Comparison of ENCODE assay signal across 13 mouse cellular contexts in the genomic region with DNA sequence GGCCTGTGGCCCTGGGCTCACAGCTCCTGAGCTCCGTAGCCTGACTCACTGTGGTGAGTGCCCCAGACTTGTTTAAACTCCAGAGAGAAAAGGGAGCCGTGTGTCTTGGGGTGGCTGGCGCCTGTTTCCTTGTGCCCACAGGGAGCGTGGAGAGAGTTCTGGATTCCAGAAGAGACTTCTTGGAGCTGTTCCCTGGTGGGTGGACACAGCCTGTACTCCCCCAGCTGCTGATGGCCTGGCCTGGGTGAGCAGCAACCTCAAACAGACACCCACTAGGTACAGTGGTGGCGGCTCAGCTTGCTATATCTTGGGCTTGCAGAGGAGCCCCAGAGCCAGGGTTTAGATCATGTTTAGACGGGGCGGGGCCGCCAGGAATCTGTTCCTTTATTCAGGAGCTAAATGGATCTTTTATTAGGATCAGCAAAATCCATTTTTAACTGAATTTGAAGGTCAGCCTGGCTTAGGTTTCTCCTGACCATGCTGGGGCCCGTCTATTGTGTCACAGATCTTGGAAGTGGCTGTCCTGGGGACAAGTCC. TPM values are rescaled to one million over a fixed set of nuclear protein-coding genes. Genes with fewer than 3 reads are reported as not detected.
DNase-seq lines count a peak whose midpoint lies in the region; ATAC-seq and TF ChIP-seq lines count a peak whose summit lies in the region.
"Had no signal": no experiment of that assay in that cellular context is flagged by ENCODE, and none has a peak within 500 bp of the region (broad histone marks: within the 10 kb centered on the region; RNA-seq: fewer than 3 reads in every experiment).

No protein-coding gene starts in this region.

- intact Hi-C loops in gastrocnemius, adult 2 months (cut with DNase I): loop anchor here (2.0 kb wide), 1 partner anchor 19 kb away; no protein-coding TSS in a partner anchor

- H3K9me3 ChIP-seq in lung, postnatal 0 days (ENCODE audit: low read length): no peaks in the 10 kb centered on the region
- H3K9me3 ChIP-seq in limb, embryonic 10.5 days (replicated peaks): no peaks in the 10 kb centered on the region
- H3K9me3 ChIP-seq in stomach, postnatal 0 days (ENCODE audit: control insufficient read depth, low read length): no peaks in the 10 kb centered on the region

- no peak for ATAC-seq in lung, postnatal 0 days
- no peak for ATAC-seq in stomach, postnatal 0 days (ENCODE audit: low FRiP score, low TSS enrichment)

- no peak for TF ChIP-seq EP300 in lung, postnatal 0 days (IDR thresholded peaks at IDR 0.05)
- TF ChIP-seq EP300 in stomach, postnatal 0 days (optimal IDR thresholded peaks at IDR 0.05): no peak

- H3K9ac ChIP-seq in lung, postnatal 0 days (replicated peaks; ENCODE audit: low read depth): no peak overlapping the region
- no peak overlapping the region for H3K9ac ChIP-seq in stomach, postnatal 0 days (ENCODE audit: low read length)
- H3K9ac ChIP-seq: liver, embryonic 14.5 days had no signal

- peak overlapping the region; percentile 94 for H3K27ac ChIP-seq in gastrocnemius, adult 2 months
- H3K27ac ChIP-seq in lung, postnatal 0 days (ENCODE audit: low read length): peak overlapping the region; percentile 77; the same call in 1 of the 2 replicates
- peak overlapping the region; percentile 53; the same call in 1 of the 2 replicates for H3K27ac ChIP-seq in limb, embryonic 10.5 days
- peak overlapping the region; percentile 75 for H3K27ac ChIP-seq in stomach, postnatal 0 days (replicated peaks)
- H3K27ac ChIP-seq: liver, embryonic 14.5 days had no signal

- H3K36me3 ChIP-seq in lung, postnatal 0 days (ENCODE audit: insufficient read depth, low read length): no peaks in the 10 kb centered on the region
- peaks cover 27% of the 10 kb centered on the region for H3K36me3 ChIP-seq in limb, embryonic 10.5 days
- H3K36me3 ChIP-seq in stomach, postnatal 0 days (ENCODE audit: control insufficient read depth, insufficient read depth, low read length): no peaks in the 10 kb centered on the region

- peak overlapping the region; percentile 67 for H3K4me3 ChIP-seq in gastrocnemius, adult 2 months
- no peak overlapping the region for H3K4me3 ChIP-seq in lung, postnatal 0 days (ENCODE audit: low read depth, low read length)
- no peak overlapping the region for H3K4me3 ChIP-seq in limb, embryonic 10.5 days
- H3K4me3 ChIP-seq in stomach, postnatal 0 days (ENCODE audit: low read depth, low read length): no peak overlapping the region

- H3K4me1 ChIP-seq in lung, postnatal 0 days (ENCODE audit: insufficient read depth, low read depth, low read length): no peaks in the 10 kb centered on the region
- peaks cover 47% of the 10 kb centered on the region for H3K4me1 ChIP-seq in limb, embryonic 10.5 days
- H3K4me1 ChIP-seq in stomach, postnatal 0 days (replicated peaks; ENCODE audit: control insufficient read depth, insufficient read depth): peaks cover 6% of the 10 kb centered on the region; the same call in 1 of the 2 replicates

- H3K27me3 ChIP-seq in lung, postnatal 0 days (replicated peaks; ENCODE audit: insufficient read depth, low read length): no peaks in the 10 kb centered on the region
- no peaks in the 10 kb centered on the region for H3K27me3 ChIP-seq in limb, embryonic 10.5 days (ENCODE audit: low read depth, poor library complexity, severe bottlenecking)
- H3K27me3 ChIP-seq in stomach, postnatal 0 days (ENCODE audit: control insufficient read depth, insufficient read depth, low read length): no peaks in the 10 kb centered on the region

- H3K4me2 ChIP-seq in lung, postnatal 0 days (replicated peaks; ENCODE audit: low read depth, low read length): no peak overlapping the region
- no peak overlapping the region for H3K4me2 ChIP-seq in stomach, postnatal 0 days (replicated peaks; ENCODE audit: low read depth)

- WGBS in lung, postnatal 0 days: 64% methylated on average over 9 of the region's 9 CpGs
- WGBS in limb, embryonic 10.5 days: 85% methylated on average over 9 of the region's 9 CpGs
- WGBS in stomach, postnatal 0 days: 47% methylated on average over 9 of the region's 9 CpGs

- peak; percentile 87 for DNase-seq in gastrocnemius, adult 2 months
- no peak for DNase-seq in gastrocnemius, postnatal 4 days (ENCODE audit: low spot score in 2 of 2)
- no peak for DNase-seq in lung, postnatal 0 days (ENCODE audit: low spot score)
- DNase-seq in lung, postnatal 10 days: no peak
- DNase-seq in limb, embryonic 10.5 days (ENCODE audit: low spot score): no peak
- DNase-seq in stomach, postnatal 0 days (ENCODE audit: low spot score): no peak
- no peak for DNase-seq in cerebellum, adult 9-11 months
- DNase-seq in urinary bladder, postnatal 36 days (ENCODE audit: low spot score in 2 of 2): no peak
- DNase-seq: cerebellum, adult 2 months; embryo, embryonic 11 days; kidney, adult 11 months; right cerebral cortex, postnatal 4 days had no signal

- no peak for TF ChIP-seq CTCF in gastrocnemius, adult 2 months (IDR thresholded peaks at IDR 0.05)
- no peak for TF ChIP-seq CTCF in lung, postnatal 0 days (IDR thresholded peaks at IDR 0.05)
- no peak for TF ChIP-seq CTCF in stomach, postnatal 0 days (IDR thresholded peaks at IDR 0.05; ENCODE audit: low read depth)

RNA-seq across cellular contexts. Expression of a gene that starts 21.6 kb away (rescaled TPM):
- 10 to 100 TPM; 26.5 to 37.3 TPM for total RNA-seq in gastrocnemius, adult 2 months (2021)
- 10 to 100 TPM; 45.9 to 48.7 TPM for total RNA-seq in gastrocnemius, postnatal 4 days (2021)
- 9.5 and 9.9 TPM in 2 replicates for polyA plus RNA-seq in lung, postnatal 0 days (2015; fragmentation: Nextera tagmentation; extraction: Ambion mirVana)
- polyA plus RNA-seq in limb, embryonic 10.5 days (2016; fragmentation: Nextera tagmentation; extraction: Ambion mirVana): 6.7 and 8.1 TPM in 2 replicates
- polyA plus RNA-seq in stomach, postnatal 0 days (2015; fragmentation: Nextera tagmentation; extraction: Ambion mirVana): 6.4 and 7.0 TPM in 2 replicates
